Mouse (Mus musculus) stomach, postnatal 0 days (tissue): ENCODE measurements around the gene Gm13084.
"Not testable (repeated sequence)": the region's sequence is repeated elsewhere in the genome, so short reads cannot be mapped to it uniquely, and the experiment has no call there.

Experiments
- CTCF ChIP-seq: IDR thresholded peaks from 2 replicates; pipeline ENCODE4 v1.5.1; 2016; ENCODE audit warnings: antibody characterized with exemption, low read depth, mild to moderate bottlenecking, moderate library complexity
- EP300 ChIP-seq: optimal IDR thresholded peaks from 2 replicates; pipeline ENCODE3; 2016; ENCODE audit warnings: antibody characterized with exemption

DNA sequence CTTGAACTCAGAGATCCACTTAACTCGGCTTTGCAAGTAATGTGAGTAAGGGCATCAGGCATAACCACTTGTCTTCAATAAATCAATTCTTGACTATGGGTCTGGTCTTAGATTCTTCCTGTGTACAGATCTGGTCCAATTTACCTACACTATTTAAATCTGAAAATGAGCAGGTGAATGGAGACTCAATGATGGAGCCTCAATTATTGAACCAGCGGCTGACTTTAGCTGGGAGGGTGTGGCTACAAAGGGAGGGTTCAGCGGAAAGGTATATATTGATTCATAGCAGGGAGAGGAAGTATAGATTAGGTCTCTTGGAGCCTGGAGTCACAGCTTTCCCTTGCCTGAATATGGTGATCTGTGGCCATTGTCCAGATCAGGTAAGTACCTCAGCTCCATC is 26.8 kb downstream of the Gm13084 start, which contains the start of gene Gm13023:
- TF ChIP-seq EP300, CTCF: not testable (repeated sequence)
